Mouse (Mus musculus): Measurements from ENCODE around the gene Fos.

GRCm38 (mm10) chr12:85518009-85518408, 44.3 kb downstream of the Fos start:
- TF ChIP-seq CTCF (IDR thresholded peaks at IDR 0.05; ENCODE audit: low read depth) = no peak
- TF ChIP-seq EP300 (IDR thresholded peaks at IDR 0.05; ENCODE audit: low read depth) = no peak
